12 mouse cellular contexts compared by ENCODE assay signal in genomic region chr5:92195716-92196115, GRCm38 (mm10). TPM values are rescaled to one million over a fixed set of nuclear protein-coding genes. Genes with fewer than 3 reads are reported as not detected.
DNase-seq lines count a peak whose midpoint lies in the region; ATAC-seq and TF ChIP-seq lines count a peak whose summit lies in the region.
"Not testable (repeated sequence)": the region's sequence is repeated elsewhere in the genome, so short reads cannot be mapped to it uniquely, and the experiment has no call there.
"Had no signal": no experiment of that assay in that cellular context is flagged by ENCODE, and none has a peak within 500 bp of the region (broad histone marks: within the 10 kb centered on the region; RNA-seq: fewer than 3 reads in every experiment).

No protein-coding gene starts in this region.

- not testable (repeated sequence) for TF ChIP-seq POLR2A in kidney, adult 2 months (IDR thresholded peaks at IDR 0.05; ENCODE audit: low read depth, low read length)

- peak; percentile 90 for ATAC-seq in common myeloid progenitor, adult 5-6 weeks (replicated peaks; ENCODE audit: low read depth, poor library complexity, severe bottlenecking)
- not testable (repeated sequence) for ATAC-seq in midbrain, embryonic 14.5 days (ENCODE audit: low FRiP score, low TSS enrichment); stomach, postnatal 0 days (ENCODE audit: low FRiP score, low TSS enrichment)

- intact Hi-C loops in gastrocnemius, postnatal 14 days (cut with DNase I; ENCODE audit: low total_unique reads); left cerebral cortex, postnatal 4 days (cut with DNase I): not testable (repeated sequence)

- TF ChIP-seq CTCF in kidney, adult 2 months (conservative IDR thresholded peaks at IDR 0.05; ENCODE audit: insufficient read depth, insufficient read length, low read depth, low read length) = peak; percentile 88
- peak; percentile 82 for TF ChIP-seq CTCF in stomach, postnatal 0 days (IDR thresholded peaks at IDR 0.05; ENCODE audit: low read depth)

- not testable (repeated sequence) for H3K9ac ChIP-seq in midbrain, embryonic 14.5 days (replicated peaks; ENCODE audit: low read length); stomach, postnatal 0 days (ENCODE audit: low read length)

- not testable (repeated sequence) for H3K4me2 ChIP-seq in midbrain, embryonic 14.5 days (ENCODE audit: low read length); stomach, postnatal 0 days (replicated peaks; ENCODE audit: low read depth)

- H3K4me1 ChIP-seq in kidney, adult 2 months (ENCODE audit: control insufficient read depth, insufficient read depth, low read length) = peaks cover 11% of the 10 kb centered on the region; the same call in 1 of the 2 replicates
- not testable (repeated sequence) for H3K4me1 ChIP-seq in midbrain, embryonic 14.5 days (ENCODE audit: control insufficient read depth, insufficient read depth, low read length); stomach, postnatal 0 days (replicated peaks; ENCODE audit: control insufficient read depth, insufficient read depth)

- not testable (repeated sequence) for H3K27me3 ChIP-seq in kidney, adult 2 months (replicated peaks; ENCODE audit: control insufficient read depth, insufficient read depth, low read length); midbrain, embryonic 14.5 days (ENCODE audit: control insufficient read depth, insufficient read depth, low read length); stomach, postnatal 0 days (ENCODE audit: control insufficient read depth, insufficient read depth, low read length)

- not testable (repeated sequence) for H3K9me3 ChIP-seq in midbrain, embryonic 14.5 days (ENCODE audit: control insufficient read depth, low read length); stomach, postnatal 0 days (ENCODE audit: control insufficient read depth, low read length)

- H3K27ac ChIP-seq in kidney, adult 2 months (ENCODE audit: insufficient read depth, low read depth, low read length); midbrain, embryonic 14.5 days (replicated peaks; ENCODE audit: low read depth, low read length); stomach, postnatal 0 days (replicated peaks): not testable (repeated sequence)

- 30% methylated on average over 2 of the region's 2 CpGs for WGBS in kidney, adult 2 months
- 44% methylated on average over 2 of the region's 2 CpGs for WGBS in midbrain, embryonic 14.5 days
- 52% methylated on average over 2 of the region's 2 CpGs for WGBS in stomach, postnatal 0 days

- not testable (repeated sequence) for H3K36me3 ChIP-seq in kidney, adult 2 months (ENCODE audit: control insufficient read depth, insufficient read depth, low read length)
- peaks cover 65% of the 10 kb centered on the region for H3K36me3 ChIP-seq in midbrain, embryonic 14.5 days (ENCODE audit: control insufficient read depth, insufficient read depth, low read length)
- H3K36me3 ChIP-seq in stomach, postnatal 0 days (ENCODE audit: control insufficient read depth, insufficient read depth, low read length) = peaks cover 25% of the 10 kb centered on the region

- not testable (repeated sequence) for TF ChIP-seq EP300 in stomach, postnatal 0 days (optimal IDR thresholded peaks at IDR 0.05)

- not testable (repeated sequence) for H3K4me3 ChIP-seq in kidney, adult 2 months (ENCODE audit: insufficient read depth, low read depth, low read length); midbrain, embryonic 14.5 days (replicated peaks; ENCODE audit: low read depth, low read length); stomach, postnatal 0 days (ENCODE audit: low read depth, low read length)

- DNase-seq in B cell, adult 2 months = peak; percentile 26 to 38
- peak; percentile 24 to 40 for DNase-seq in adrenal gland, adult 18-20 months (ENCODE audit: low spot score in 2 of 2)
- DNase-seq in gastrocnemius, postnatal 14 days = peak; percentile 28
- peak; percentile 51 for DNase-seq in kidney, adult 2 months
- peak; percentile 45 for DNase-seq in left cerebral cortex, postnatal 4 days
- DNase-seq in midbrain, embryonic 14.5 days = peak; percentile 75
- DNase-seq in stomach, postnatal 0 days (ENCODE audit: low spot score) = peak; percentile 55

RNA-seq across cellular contexts. Expression of gene U90926, which starts 19.5 kb away (rescaled TPM):
- total RNA-seq in adrenal gland, adult 18-20 months (2021) = not detected
- not detected in 2 replicates for total RNA-seq in common myeloid progenitor, adult 5-6 weeks (2017)
- not detected for total RNA-seq in gastrocnemius, postnatal 14 days (2021)
- polyA plus RNA-seq in kidney, adult 2 months (2012; rRNA removed) = not detected in 2 replicates
- not detected for total RNA-seq in left cerebral cortex, postnatal 4 days (2021)
- polyA plus RNA-seq in midbrain, embryonic 14.5 days (2014; fragmentation: Nextera tagmentation; extraction: Ambion mirVana) = not detected in 2 replicates
- not detected in 2 replicates for polyA plus RNA-seq in stomach, postnatal 0 days (2015; fragmentation: Nextera tagmentation; extraction: Ambion mirVana)
- total RNA-seq: heart, adult 18-20 months; left cerebral cortex, postnatal 25 days; neutrophil, adult 5-6 weeks had no signal
- polyA plus RNA-seq: inflammation-experienced regulatory T-cells, adult 6 months had no signal

RNA-seq across cellular contexts. Expression of gene Uso1, which starts 58.0 kb away (rescaled TPM):
- 10 to 100 TPM; 81.8 to 98.8 TPM for total RNA-seq in adrenal gland, adult 18-20 months (2021)
- total RNA-seq in common myeloid progenitor, adult 5-6 weeks (2017) = 24.9 and 25.6 TPM in 2 replicates
- 10 to 100 TPM; 53.9 to 61.5 TPM for total RNA-seq in gastrocnemius, postnatal 14 days (2021)
- polyA plus RNA-seq in kidney, adult 2 months (2012; rRNA removed) = 23.0 and 28.7 TPM in 2 replicates
- 10 to 100 TPM; 62.2 to 65.0 TPM for total RNA-seq in left cerebral cortex, postnatal 4 days (2021)
- polyA plus RNA-seq in midbrain, embryonic 14.5 days (2014; fragmentation: Nextera tagmentation; extraction: Ambion mirVana) = 32.9 and 34.4 TPM in 2 replicates
- 36.6 and 36.7 TPM in 2 replicates for polyA plus RNA-seq in stomach, postnatal 0 days (2015; fragmentation: Nextera tagmentation; extraction: Ambion mirVana)
